Mouse (Mus musculus): Measurements from ENCODE around the gene Gm10778. TPM values are rescaled to one million over a fixed set of nuclear protein-coding genes. Genes with fewer than 3 reads are reported as not detected.
"Not testable (repeated sequence)": the region's sequence is repeated elsewhere in the genome, so short reads cannot be mapped to it uniquely, and the experiment has no call there.

Gm10778 gene
- polyA plus RNA-seq, 1 experiment from 2014 or later, result 6.9 TPM

DNA sequence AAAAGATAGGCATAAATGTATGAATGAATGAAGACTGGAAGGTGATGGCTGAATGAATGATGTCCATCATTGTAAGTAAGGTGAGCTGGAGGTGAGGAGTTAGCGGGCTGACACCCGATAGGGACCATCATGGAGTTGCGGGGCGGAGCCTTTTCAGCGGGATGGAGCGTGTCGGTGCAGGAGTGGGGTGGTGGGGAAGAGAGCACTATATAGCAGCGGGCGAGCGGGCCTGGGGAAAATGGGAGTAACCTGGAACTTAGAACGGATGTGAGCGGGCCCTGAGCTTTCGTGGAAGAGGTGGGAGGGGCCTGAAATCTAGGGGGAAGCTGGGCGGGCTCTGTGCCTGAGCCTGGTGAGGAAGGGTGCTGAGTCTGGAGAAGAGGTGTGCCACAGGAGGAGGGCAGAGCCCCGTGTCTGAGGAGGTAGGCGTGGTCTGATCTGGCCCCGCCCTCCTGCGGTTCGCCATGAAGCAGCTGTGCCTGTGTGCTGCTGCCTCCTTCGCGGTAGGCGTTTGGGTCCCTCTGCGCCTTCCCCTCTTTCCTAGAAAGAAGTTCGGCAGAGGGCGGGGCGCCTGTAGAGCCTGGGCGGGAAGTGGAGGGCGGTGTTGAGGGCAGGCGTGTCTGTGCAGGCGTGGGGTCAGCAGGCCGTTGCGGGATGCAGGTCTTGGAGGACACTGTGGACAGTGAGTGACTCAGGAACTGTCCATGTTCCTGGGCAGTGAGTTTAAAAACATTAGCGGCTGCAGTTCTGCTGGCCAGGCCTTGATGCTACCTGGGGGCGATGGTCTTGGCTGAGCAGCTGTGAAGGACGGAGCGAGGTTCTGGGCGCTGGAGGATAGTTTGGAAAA, 15.4 kb upstream of the Gm10778 start:
- peak; percentile 92 for ATAC-seq (ENCODE audit: low FRiP score)
- Histone ChIP-seq H3K4me1 (peaks cover 11% of the 10 kb centered on the region), H3K4me2 (peak overlapping the region; percentile 78), H3K36me3 (no peaks in the 10 kb centered on the region), H3K27ac (replicated peaks) (peak overlapping the region; percentile 78), H3K9me3 (replicated peaks) (no peaks in the 10 kb centered on the region), H3K27me3 (replicated peaks) (peaks cover 7% of the 10 kb centered on the region; the same call in 1 of the 2 replicates), H3K9ac (replicated peaks) (peak overlapping the region; percentile 55), H3K4me3 (replicated peaks) (peak overlapping the region; percentile 47)
- WGBS, result 5% methylated on average over 36 of the region's 37 CpGs

DNA sequence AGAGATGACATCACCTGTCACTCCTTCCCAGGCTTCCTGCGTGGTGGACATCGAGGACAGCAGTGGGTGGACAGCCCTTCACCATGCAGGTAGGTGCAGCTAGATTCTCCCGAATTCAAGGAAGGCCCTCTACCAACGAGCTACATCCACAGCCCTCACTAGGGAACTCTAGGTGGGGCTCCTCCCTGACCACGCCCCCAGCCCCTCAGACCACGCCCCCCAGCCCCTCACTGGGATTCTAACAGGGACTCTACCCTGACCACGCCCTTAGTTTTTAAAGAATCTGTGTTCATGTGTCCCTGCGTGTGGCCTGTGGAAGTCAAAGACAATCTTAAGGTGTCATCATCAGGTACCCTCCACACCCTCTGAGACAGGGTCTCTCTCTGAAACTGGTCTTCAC, 12.5 kb upstream of the Gm10778 start:
- H3K4me2 ChIP-seq, result no peak overlapping the region
- no peak overlapping the region for H3K9ac ChIP-seq (replicated peaks)
- WGBS, result 26% methylated on average over 8 of the region's 8 CpGs
- no peak for ATAC-seq (ENCODE audit: low FRiP score)
- no peak overlapping the region for H3K27ac ChIP-seq (replicated peaks)
- H3K36me3 ChIP-seq, result no peaks in the 10 kb centered on the region
- H3K27me3 ChIP-seq (replicated peaks), result 0 out of 2 replicates have a peak, but pooled peaks cover 3% of the 10 kb centered on the region
- peaks cover 17% of the 10 kb centered on the region for H3K4me1 ChIP-seq
- no peak overlapping the region for H3K4me3 ChIP-seq (replicated peaks)
- no peaks in the 10 kb centered on the region for H3K9me3 ChIP-seq (replicated peaks)

DNA sequence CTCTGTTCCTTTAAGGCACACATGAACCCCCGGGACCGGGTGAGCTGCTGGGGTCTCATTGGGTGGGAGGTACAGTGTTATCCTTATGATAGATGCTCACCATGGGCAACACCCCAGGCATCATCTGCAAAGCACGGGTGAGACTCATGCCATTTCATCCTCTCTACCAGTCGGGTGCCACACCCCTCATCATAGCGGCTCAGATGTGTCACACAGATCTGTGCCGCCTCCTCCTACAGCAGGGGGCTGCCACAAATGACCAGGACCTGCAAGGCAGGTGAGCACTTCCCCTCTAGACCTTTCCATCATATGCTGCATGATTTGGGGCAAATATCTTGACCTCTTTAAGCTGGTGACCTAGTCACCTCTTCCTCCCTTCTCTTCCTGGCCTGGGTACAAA, 10.8 kb upstream of the Gm10778 start:
- Histone ChIP-seq H3K36me3 (no peaks in the 10 kb centered on the region), H3K9me3 (replicated peaks) (no peaks in the 10 kb centered on the region), H3K4me3 (replicated peaks) (no peak overlapping the region), H3K4me2 (no peak overlapping the region), H3K27me3 (replicated peaks) (0 out of 2 replicates have a peak, but pooled peaks cover 3% of the 10 kb centered on the region), H3K4me1 (peaks cover 34% of the 10 kb centered on the region), H3K9ac (replicated peaks) (no peak overlapping the region), H3K27ac (replicated peaks) (no peak overlapping the region)
- 70% methylated on average over 6 of the region's 6 CpGs for WGBS
- ATAC-seq (ENCODE audit: low FRiP score), result no peak

DNA sequence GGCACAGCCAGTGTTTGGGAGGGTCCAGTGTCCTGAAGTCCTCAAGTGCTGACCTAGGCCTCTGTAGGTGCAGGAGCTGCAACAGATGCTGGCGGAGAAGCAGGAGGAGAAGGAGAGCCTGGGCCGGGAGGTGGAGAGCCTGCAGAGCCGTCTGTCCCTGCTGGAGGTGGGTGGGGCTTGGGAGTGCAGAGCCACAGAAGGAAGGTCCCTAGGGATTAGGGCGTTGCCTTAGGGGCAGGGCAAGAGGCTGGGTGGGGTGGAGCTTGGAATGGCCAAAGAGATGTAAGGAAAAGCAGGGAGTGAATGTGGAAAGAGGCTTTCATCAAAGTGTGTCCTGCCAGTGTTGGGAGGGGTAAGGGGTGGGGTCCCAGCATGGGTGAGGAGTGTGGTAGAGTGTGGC, 8.0 kb upstream of the Gm10778 start:
- not testable (repeated sequence) for H3K4me2 ChIP-seq; H3K27me3 ChIP-seq (replicated peaks); H3K9me3 ChIP-seq (replicated peaks); ATAC-seq (ENCODE audit: low FRiP score); H3K9ac ChIP-seq (replicated peaks); H3K36me3 ChIP-seq; H3K4me3 ChIP-seq (replicated peaks); H3K27ac ChIP-seq (replicated peaks)
- WGBS, result 41% methylated on average over 4 of the region's 4 CpGs
- H3K4me1 ChIP-seq, result peaks cover 35% of the 10 kb centered on the region

DNA sequence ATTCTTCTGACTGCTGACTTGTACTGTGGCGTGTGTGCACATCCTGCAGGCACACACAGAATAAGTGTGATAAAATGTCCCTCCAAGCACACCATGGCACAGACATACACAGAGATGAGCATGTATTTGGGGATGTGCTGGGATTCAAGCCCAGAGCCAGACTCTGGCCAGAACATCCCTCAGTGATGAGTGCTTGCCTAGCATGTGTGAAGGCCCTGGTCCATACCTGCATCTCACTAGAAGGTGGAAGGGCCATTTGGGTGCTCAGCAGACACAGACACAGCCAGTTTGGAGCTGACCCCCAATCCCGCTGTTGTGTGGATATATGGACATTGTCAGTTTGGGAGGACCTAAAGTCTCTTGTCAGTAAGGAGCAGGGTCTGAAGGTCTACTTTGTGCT, 7.3 kb upstream of the Gm10778 start:
- Histone ChIP-seq H3K9ac (replicated peaks) (0 out of 2 replicates have a peak overlapping the region, but pooled peaks have one; percentile 86), H3K4me1 (peaks cover 35% of the 10 kb centered on the region), H3K4me2 (peak overlapping the region; percentile 84), H3K9me3 (replicated peaks) (no peaks in the 10 kb centered on the region), H3K4me3 (replicated peaks) (no peak overlapping the region), H3K27me3 (replicated peaks) (0 out of 2 replicates have a peak, but pooled peaks cover 3% of the 10 kb centered on the region), H3K36me3 (no peaks in the 10 kb centered on the region), H3K27ac (replicated peaks) (no peak overlapping the region)
- WGBS, result 88% methylated on average over 2 of the region's 2 CpGs
- ATAC-seq (ENCODE audit: low FRiP score), result no peak

DNA sequence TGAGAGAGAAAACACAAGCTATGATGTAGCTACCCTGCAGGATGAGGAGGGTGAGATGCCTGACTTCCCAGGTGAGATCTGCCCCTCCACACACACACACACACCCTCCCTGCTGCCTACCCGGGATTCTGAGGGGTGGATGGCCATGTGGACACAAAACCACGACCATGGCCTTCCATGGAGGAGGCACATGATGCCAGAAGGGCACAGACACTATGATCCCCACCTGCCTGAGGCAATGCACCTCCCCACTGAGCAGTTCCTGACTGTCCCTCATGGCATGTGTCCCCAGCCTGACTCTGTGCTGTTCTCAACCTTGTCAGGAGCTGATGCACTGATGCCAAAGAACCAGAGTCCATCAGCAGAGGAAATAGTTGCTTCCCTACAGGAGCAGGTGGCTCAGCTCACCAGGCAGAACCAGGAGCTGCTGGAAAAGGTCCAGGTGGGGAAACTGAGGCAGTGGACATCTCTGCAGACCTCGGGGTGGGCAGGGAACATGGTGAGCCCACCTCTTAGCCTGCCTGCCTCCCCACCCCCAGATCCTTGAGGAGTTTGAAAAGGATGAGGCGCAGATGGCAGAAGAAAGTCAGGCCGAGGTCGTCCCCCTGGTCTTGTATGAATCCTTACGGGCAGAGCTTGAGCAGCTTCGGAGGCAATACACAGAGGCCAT, 6.7 kb upstream of the Gm10778 start:
- Histone ChIP-seq H3K4me2 (peak overlapping the region; percentile 84), H3K36me3 (no peaks in the 10 kb centered on the region), H3K27me3 (replicated peaks) (0 out of 2 replicates have a peak, but pooled peaks cover under 1% of the 10 kb centered on the region), H3K9me3 (replicated peaks) (no peaks in the 10 kb centered on the region), H3K9ac (replicated peaks) (peak overlapping the region; percentile 86), H3K27ac (replicated peaks) (peak overlapping the region; percentile 94), H3K4me3 (replicated peaks) (peak overlapping the region; percentile 75), H3K4me1 (peaks cover 35% of the 10 kb centered on the region)
- WGBS, result 79% methylated on average over 8 of the region's 8 CpGs
- no peak for ATAC-seq (ENCODE audit: low FRiP score)

DNA sequence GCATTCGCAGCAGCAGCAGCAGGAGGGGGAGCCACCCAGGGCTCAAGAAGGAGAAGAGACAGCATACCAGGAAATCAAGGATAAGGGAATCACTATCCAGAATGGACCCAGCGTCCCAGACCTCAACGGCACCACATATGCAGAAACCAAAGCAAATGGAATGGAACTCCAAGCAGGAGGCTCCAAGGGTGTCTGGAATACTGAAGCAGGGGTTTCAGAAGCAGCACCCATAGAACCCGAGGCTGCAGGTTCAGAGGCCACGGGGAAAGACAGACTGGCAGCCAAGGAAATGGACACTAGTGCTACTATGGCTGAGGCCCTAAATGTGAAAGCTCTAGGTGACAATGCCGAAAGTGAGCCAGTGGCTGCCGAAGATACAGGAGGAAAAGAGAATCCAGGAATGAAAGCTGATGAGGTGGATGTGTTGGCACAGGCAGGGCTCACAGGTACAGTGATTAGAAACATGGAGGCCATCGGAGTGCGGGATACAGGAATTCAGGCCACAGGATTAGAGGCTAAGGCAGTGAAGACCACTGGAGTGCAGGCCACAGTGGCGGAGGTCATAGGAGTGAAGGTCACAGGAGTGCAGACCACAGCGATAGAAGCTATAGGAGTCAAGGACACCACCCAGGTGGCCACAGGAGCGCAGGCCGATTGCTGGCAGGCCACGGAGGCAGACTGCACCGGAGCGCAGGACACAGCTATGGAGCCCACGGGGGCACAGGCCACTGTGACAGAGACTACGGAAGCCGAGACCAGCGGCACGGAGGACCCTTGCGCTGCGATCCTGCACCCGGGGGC, 6.0 kb upstream of the Gm10778 start:
- Histone ChIP-seq H3K4me1 (peaks cover 35% of the 10 kb centered on the region), H3K27ac (replicated peaks) (peak overlapping the region; percentile 94), H3K36me3 (no peaks in the 10 kb centered on the region), H3K4me2 (peak overlapping the region; percentile 84), H3K9ac (replicated peaks) (peak overlapping the region; percentile 86), H3K4me3 (replicated peaks) (peak overlapping the region; percentile 75), H3K27me3 (replicated peaks) (no peaks in the 10 kb centered on the region), H3K9me3 (replicated peaks) (no peaks in the 10 kb centered on the region)
- ATAC-seq (ENCODE audit: low FRiP score), result no peak; the same call in 1 of the 2 replicates
- WGBS, result 18% methylated on average over 24 of the region's 24 CpGs

DNA sequence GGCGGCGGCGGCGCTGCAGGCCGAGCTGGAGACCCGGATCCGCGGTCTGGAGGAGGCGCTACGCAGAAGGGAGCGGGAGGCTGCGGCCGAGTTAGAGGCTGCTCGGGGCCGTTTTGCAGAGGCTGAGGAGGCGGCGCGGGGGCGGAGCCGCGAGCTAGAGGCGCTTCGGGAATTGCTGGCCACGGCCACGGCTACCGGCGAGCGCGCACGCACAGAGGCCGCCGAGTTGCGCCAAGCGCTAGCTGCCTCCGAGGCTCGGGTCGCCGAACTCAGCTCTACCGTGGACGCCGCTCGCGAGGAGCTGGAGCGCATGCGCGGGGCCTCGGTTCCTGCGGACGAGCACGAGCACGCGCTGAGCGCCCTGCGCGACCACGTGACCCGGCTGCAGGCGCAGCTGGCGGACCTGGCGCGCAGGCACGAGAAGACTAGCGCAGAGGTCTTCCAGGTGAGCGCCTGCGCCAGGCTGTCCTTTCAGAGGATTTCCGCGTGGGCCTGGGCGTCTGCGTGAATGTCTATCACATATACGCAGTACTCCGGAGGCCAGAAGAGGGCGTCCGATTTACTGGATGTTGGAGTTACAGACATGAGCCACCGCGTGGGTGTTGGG, 5.3 kb upstream of the Gm10778 start:
- under 1% methylated on average over 70 of the region's 75 CpGs for WGBS

DNA sequence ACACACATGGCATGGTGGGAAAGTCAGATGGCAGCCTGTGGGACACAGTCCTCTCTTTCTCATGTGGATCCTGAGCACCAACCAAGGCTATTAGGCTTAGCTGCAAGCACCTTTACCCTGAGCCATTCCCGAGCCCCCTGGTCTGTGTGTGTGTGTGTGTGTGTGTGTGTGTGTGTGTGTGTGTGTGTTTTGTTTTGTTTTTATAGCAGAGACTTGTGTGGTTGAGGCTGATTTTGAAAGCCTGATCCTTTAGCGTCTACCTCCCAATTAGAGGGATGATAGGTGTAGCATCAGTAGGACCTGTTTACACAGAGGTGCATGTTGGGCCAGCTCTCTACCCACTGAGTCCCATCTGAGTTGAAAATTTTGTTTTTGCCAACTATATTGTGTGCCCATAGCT, 4.7 kb upstream of the Gm10778 start:
- ATAC-seq (ENCODE audit: low FRiP score), result peak; percentile 4; the same call in 1 of the 2 replicates

More for the DNA sequence above, 5.3 kb upstream of the Gm10778 start:
- peak overlapping the region; percentile 75 for H3K4me3 ChIP-seq (replicated peaks)
- H3K4me2 ChIP-seq, result peak overlapping the region; percentile 84
- no peaks in the 10 kb centered on the region for H3K27me3 ChIP-seq (replicated peaks)
- peak overlapping the region; percentile 86 for H3K9ac ChIP-seq (replicated peaks)
- H3K9me3 ChIP-seq (replicated peaks), result no peaks in the 10 kb centered on the region
- peaks cover 37% of the 10 kb centered on the region for H3K4me1 ChIP-seq
- peak; percentile 91 for ATAC-seq (ENCODE audit: low FRiP score)
- peak overlapping the region; percentile 94 for H3K27ac ChIP-seq (replicated peaks)
- no peaks in the 10 kb centered on the region for H3K36me3 ChIP-seq

DNA sequence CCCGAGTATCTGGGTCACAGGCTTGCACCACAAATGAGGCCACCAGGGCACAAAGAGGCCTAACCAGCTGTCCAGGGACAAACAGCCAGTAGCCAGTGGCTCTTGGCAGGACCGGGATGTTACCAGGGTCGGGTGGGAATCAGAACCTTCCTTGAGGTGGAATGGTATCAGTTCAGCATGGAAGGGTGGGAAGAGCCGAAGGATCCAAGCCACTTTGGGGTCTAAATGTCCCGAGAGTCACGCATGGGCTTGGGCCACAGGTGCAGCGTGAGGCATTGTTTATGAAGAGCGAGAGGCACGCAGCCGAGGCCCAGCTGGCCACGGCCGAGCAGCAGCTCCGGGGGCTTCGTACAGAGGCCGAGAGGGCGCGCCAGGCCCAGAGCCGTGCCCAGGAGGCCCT, 4.1 kb upstream of the Gm10778 start:
- Histone ChIP-seq H3K9ac (replicated peaks) (no peak overlapping the region; the same call in 1 of the 2 replicates), H3K27me3 (replicated peaks) (no peaks in the 10 kb centered on the region), H3K36me3 (no peaks in the 10 kb centered on the region), H3K4me2 (peak overlapping the region; percentile 84; the same call in 1 of the 2 replicates), H3K27ac (replicated peaks) (0 out of 2 replicates have a peak overlapping the region, but pooled peaks have one; percentile 94), H3K9me3 (replicated peaks) (no peaks in the 10 kb centered on the region), H3K4me3 (replicated peaks) (no peak overlapping the region), H3K4me1 (peaks cover 39% of the 10 kb centered on the region)
- ATAC-seq (ENCODE audit: low FRiP score), result no peak
- 92% methylated on average over 18 of the region's 18 CpGs for WGBS

More for the DNA sequence above, 4.7 kb upstream of the Gm10778 start:
- Histone ChIP-seq H3K4me3 (replicated peaks) (peak overlapping the region; percentile 75), H3K36me3 (no peaks in the 10 kb centered on the region), H3K9me3 (replicated peaks) (no peaks in the 10 kb centered on the region), H3K4me1 (peaks cover 39% of the 10 kb centered on the region), H3K27me3 (replicated peaks) (no peaks in the 10 kb centered on the region), H3K9ac (replicated peaks) (peak overlapping the region; percentile 86), H3K4me2 (peak overlapping the region; percentile 84), H3K27ac (replicated peaks) (peak overlapping the region; percentile 94)
- WGBS, result 60% methylated on average over 2 of the region's 2 CpGs

DNA sequence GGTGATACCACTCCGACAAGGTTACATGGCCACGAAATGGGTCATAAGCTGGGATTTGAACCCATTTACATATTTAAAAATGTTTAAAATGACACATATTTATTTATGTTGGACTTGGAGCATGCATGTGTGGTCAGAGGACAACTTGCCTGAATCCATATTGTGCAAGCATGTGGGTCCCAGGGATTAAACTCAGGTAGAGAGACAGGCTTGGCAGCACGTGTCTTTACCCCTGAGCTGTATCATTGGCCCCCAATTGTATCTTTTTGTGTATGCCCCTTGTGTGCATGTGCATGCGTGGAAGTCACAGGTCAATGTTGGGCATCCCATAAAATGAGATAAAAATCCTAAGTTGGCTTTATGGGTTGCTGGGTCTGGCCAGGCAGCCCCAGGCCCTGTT, 3.5 kb upstream of the Gm10778 start:
- no peak for ATAC-seq (ENCODE audit: low FRiP score)

More for the DNA sequence above, 3.5 kb upstream of the Gm10778 start:
- Histone ChIP-seq H3K4me2 (no peak overlapping the region), H3K27me3 (replicated peaks) (no peaks in the 10 kb centered on the region), H3K36me3 (no peaks in the 10 kb centered on the region), H3K9me3 (replicated peaks) (no peaks in the 10 kb centered on the region), H3K27ac (replicated peaks) (no peak overlapping the region), H3K4me3 (replicated peaks) (no peak overlapping the region), H3K9ac (replicated peaks) (no peak overlapping the region), H3K4me1 (peaks cover 44% of the 10 kb centered on the region)
- WGBS, result 89% methylated on average over 4 of the region's 4 CpGs
